Mouse (Mus musculus) granulocyte monocyte progenitor cell, adult 5-6 weeks (primary cell): Measurements from ENCODE around the gene Shisa2. TPM values are rescaled to one million over a fixed set of nuclear protein-coding genes. Genes with fewer than 3 reads are reported as not detected.
"Not testable (repeated sequence)": the region's sequence is repeated elsewhere in the genome, so short reads cannot be mapped to it uniquely, and the experiment has no call there.

Source experiments
- ATAC-seq: replicated peaks from 2 replicates; pipeline ENCODE4 v1.8.0; 2016; ENCODE audit warnings: mild to moderate bottlenecking, moderate TSS enrichment, inconsistent platforms; ENCODE audit not compliant: poor library complexity, severe bottlenecking
- total RNA-seq, 2 experiments: library from RNA; stranded (forward) in 1 of 2; stranded (reverse) in 1 of 2; fragments of 200-712, 200-1000 nt in 1 of 2; fragments of >200 nt in 1 of 2; fragmentation: Nextera tagmentation in 1 of 2; gene quantifications; 2 replicates each; pipeline ENCODE4 v1.2.3; 2014 to 2017

Gene Shisa2
- total RNA-seq (2014; fragmentation: Nextera tagmentation): 1.3 and 2.4 TPM in 2 replicates
- total RNA-seq (2017): 0.82 and 0.95 TPM in 2 replicates

GRCm38 (mm10) chr14:59625158-59625805, at the start of gene Shisa2:
Gene Shisa2 (plus strand): TSS chr14:59625308.
- peak; percentile 78 for ATAC-seq

GRCm38 (mm10) chr14:59576385-59576784, 48.7 kb upstream of the Shisa2 start:
- ATAC-seq: no peak

- 0 out of 2 replicates have a peak, but pooled peaks have one; percentile 17 for ATAC-seq
These were observed 34.5 kb upstream of the Shisa2 start for GRCm38 (mm10) chr14:59590614-59591013.

GRCm38 (mm10) chr14:59591901-59592300, 33.2 kb upstream of the Shisa2 start:
- ATAC-seq: peak; percentile 94

- no peak for ATAC-seq
These were observed 32.5 kb upstream of the Shisa2 start for GRCm38 (mm10) chr14:59592593-59592992.

- ATAC-seq: no peak
These were observed 30.1 kb upstream of the Shisa2 start for GRCm38 (mm10) chr14:59594988-59595387.

- ATAC-seq: peak; percentile 95
These were observed 27.5 kb upstream of the Shisa2 start, which contains the start of gene Cdadc1 for GRCm38 (mm10) chr14:59597398-59598259. Gene Cdadc1 (minus strand): TSS chr14:59597959.

GRCm38 (mm10) chr14:59598260-59598627, 26.9 kb upstream of the Shisa2 start:
- ATAC-seq: no peak

GRCm38 (mm10) chr14:59604002-59604645, 21.0 kb upstream of the Shisa2 start:
- ATAC-seq: peak; percentile 77

- peak; percentile 76 for ATAC-seq
These were observed 19.3 kb upstream of the Shisa2 start for GRCm38 (mm10) chr14:59605671-59606353.

- ATAC-seq: peak; percentile 49; the same call in 1 of the 2 replicates
These were observed 18.1 kb upstream of the Shisa2 start for GRCm38 (mm10) chr14:59607021-59607420.

- ATAC-seq: peak; percentile 78
These were observed 12.0 kb upstream of the Shisa2 start for GRCm38 (mm10) chr14:59612920-59613625.

- ATAC-seq: not testable (repeated sequence)
These were observed 11.0 kb upstream of the Shisa2 start for GRCm38 (mm10) chr14:59614149-59614548.

GRCm38 (mm10) chr14:59616802-59617201, 8.3 kb upstream of the Shisa2 start:
- ATAC-seq: no peak

GRCm38 (mm10) chr14:59624326-59624885, 702 bp upstream of the Shisa2 start:
- ATAC-seq: no peak

GRCm38 (mm10) chr14:59625806-59626364, 777 bp downstream of the Shisa2 start:
- ATAC-seq: peak; percentile 45

GRCm38 (mm10) chr14:59626711-59627110, 1.6 kb downstream of the Shisa2 start:
- no peak for ATAC-seq

GRCm38 (mm10) chr14:59627142-59627680, 2.1 kb downstream of the Shisa2 start:
- ATAC-seq: no peak

- ATAC-seq: no peak
These were observed 2.7 kb downstream of the Shisa2 start for GRCm38 (mm10) chr14:59627823-59628222.
